Mouse (Mus musculus) liver, postnatal 0 days (tissue): Measurements from ENCODE around the gene Syt9.

Experiments
- CTCF ChIP-seq: sonication (generic); IDR thresholded peaks from 2 replicates; pipeline ENCODE4 v1.5.1; 2016; ENCODE audit warnings: antibody characterized with exemption, low read depth
- EP300 ChIP-seq: IDR thresholded peaks from 2 replicates; pipeline ENCODE4 v1.6.1; 2016; ENCODE audit warnings: antibody characterized with exemption, low read depth, mild to moderate bottlenecking

DNA sequence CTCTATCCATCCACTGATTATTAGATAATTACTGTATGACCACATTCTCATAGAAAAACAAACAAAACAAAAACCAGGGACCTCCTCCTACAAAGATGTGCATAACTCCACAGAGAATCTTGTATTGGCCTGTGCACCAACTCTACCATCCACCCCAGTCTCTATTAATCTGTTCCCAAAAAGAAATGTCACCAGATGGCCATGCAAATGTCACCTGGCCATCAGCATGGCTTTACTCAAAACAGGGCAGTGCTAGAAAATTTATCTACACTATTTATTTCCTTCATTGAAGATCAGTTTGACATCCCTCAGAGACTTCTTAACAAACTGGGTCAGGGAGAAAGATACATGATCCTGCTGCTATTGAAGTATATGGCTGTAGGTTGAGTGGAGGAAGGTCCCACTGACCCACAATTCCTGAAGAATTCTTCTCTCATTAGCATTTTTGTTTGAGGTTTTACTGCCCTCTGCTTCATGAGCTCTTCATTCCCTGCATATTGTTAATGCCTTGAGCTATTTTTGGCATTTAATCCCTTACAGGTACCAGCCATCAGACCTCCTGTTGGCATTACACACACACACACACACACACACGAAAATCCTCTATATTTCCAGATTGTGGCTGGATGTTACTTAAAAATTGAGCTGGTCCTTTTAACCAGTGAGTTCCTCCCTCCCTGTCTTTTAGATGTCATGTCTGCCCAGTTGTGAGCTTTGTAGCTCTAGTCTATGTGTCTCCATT is 91.3 kb downstream of the Syt9 start:
- TF ChIP-seq CTCF (no peak), EP300 (no peak)
